Comparison of ENCODE assay signal across 8 mouse cellular contexts in genomic region chr1:38934668-38935067, GRCm38 (mm10). TPM values are rescaled to one million over a fixed set of nuclear protein-coding genes. Genes with fewer than 3 reads are reported as not detected.
DNase-seq lines count a peak whose midpoint lies in the region; ATAC-seq and TF ChIP-seq lines count a peak whose summit lies in the region.

No protein-coding gene starts in this region.

- WGBS in forebrain, embryonic 10.5 days = 35% methylated on average over 5 of the region's 5 CpGs
- WGBS in forebrain, embryonic 12.5 days = 31% methylated on average over 5 of the region's 5 CpGs
- WGBS in lung, adult 2 months = 35% methylated on average over 5 of the region's 5 CpGs

- no peak for TF ChIP-seq POLR2A in lung, adult 2 months (IDR thresholded peaks at IDR 0.05; ENCODE audit: borderline replicate concordance, extremely low read depth, low read depth, low read length)

- DNase-seq in forebrain, embryonic 10.5 days (ENCODE audit: extremely low spot score, low spot score) = peak; percentile 21
- no peak for DNase-seq in lung, adult 2 months
- no peak for DNase-seq in lung, postnatal 25 days (ENCODE audit: low spot score)
- peak; percentile 45 for DNase-seq in brain, adult 2 months (ENCODE audit: low read depth, low spot score)
- peak; percentile 62 for DNase-seq in induced T-regulatory cell, adult 2 months (ENCODE audit: low read depth)
- DNase-seq in thymus, postnatal 36 days = peak; percentile 21 to 23

- no peak overlapping the region for H3K9ac ChIP-seq in forebrain, embryonic 12.5 days

- ATAC-seq in forebrain, embryonic 12.5 days (ENCODE audit: low FRiP score) = no peak
- ATAC-seq in frontal cortex, adult (ENCODE audit: low TSS enrichment) = no peak

- H3K4me1 ChIP-seq in forebrain, embryonic 10.5 days = no peaks in the 10 kb centered on the region
- H3K4me1 ChIP-seq in forebrain, embryonic 12.5 days = no peaks in the 10 kb centered on the region
- no peaks in the 10 kb centered on the region for H3K4me1 ChIP-seq in lung, adult 2 months (ENCODE audit: control insufficient read depth, insufficient read depth, low read length)

- TF ChIP-seq CTCF in lung, adult 2 months (IDR thresholded peaks at IDR 0.05; ENCODE audit: insufficient read depth, low read length) = 0 out of 2 replicates have a peak, but pooled peaks have one; percentile 18

- no peak overlapping the region for H3K4me3 ChIP-seq in forebrain, embryonic 10.5 days
- H3K4me3 ChIP-seq in forebrain, embryonic 12.5 days (replicated peaks) = no peak overlapping the region
- H3K4me3 ChIP-seq in lung, adult 2 months (replicated peaks; ENCODE audit: extremely low read depth, low read depth, low read length) = no peak overlapping the region

- no peaks in the 10 kb centered on the region for H3K9me3 ChIP-seq in forebrain, embryonic 10.5 days
- no peaks in the 10 kb centered on the region for H3K9me3 ChIP-seq in forebrain, embryonic 12.5 days

- H3K27me3 ChIP-seq in forebrain, embryonic 10.5 days (ENCODE audit: poor library complexity, severe bottlenecking) = no peaks in the 10 kb centered on the region
- no peaks in the 10 kb centered on the region for H3K27me3 ChIP-seq in forebrain, embryonic 12.5 days

- H3K4me2 ChIP-seq in forebrain, embryonic 12.5 days = no peak overlapping the region

- no peaks in the 10 kb centered on the region for H3K36me3 ChIP-seq in forebrain, embryonic 10.5 days (replicated peaks)
- no peaks in the 10 kb centered on the region for H3K36me3 ChIP-seq in forebrain, embryonic 12.5 days (replicated peaks)

- no peak overlapping the region for H3K27ac ChIP-seq in forebrain, embryonic 10.5 days
- H3K27ac ChIP-seq in forebrain, embryonic 12.5 days = no peak overlapping the region

RNA-seq across cellular contexts. Expression of gene Nms, which starts 4.3 kb away (rescaled TPM):
- not detected in 2 replicates for polyA plus RNA-seq in forebrain, embryonic 10.5 days (2016; fragmentation: Nextera tagmentation; extraction: Ambion mirVana)
- 0.27 TPM in 1 of 2 replicates, not detected in the other for polyA plus RNA-seq in forebrain, embryonic 12.5 days (2016; fragmentation: Nextera tagmentation; extraction: Ambion mirVana)
- not detected in 2 replicates for polyA plus RNA-seq in lung, adult 2 months (2012; rRNA removed)

RNA-seq across cellular contexts. Expression of gene Chst10, which starts 36.7 kb away (rescaled TPM):
- 11.9 and 12.4 TPM in 2 replicates for polyA plus RNA-seq in forebrain, embryonic 10.5 days (2016; fragmentation: Nextera tagmentation; extraction: Ambion mirVana)
- polyA plus RNA-seq in forebrain, embryonic 12.5 days (2016; fragmentation: Nextera tagmentation; extraction: Ambion mirVana) = 27.8 and 29.4 TPM in 2 replicates
- polyA plus RNA-seq in lung, adult 2 months (2012; rRNA removed) = 0.23 and 0.32 TPM in 2 replicates

RNA-seq across cellular contexts. Expression of gene Pdcl3, which starts 50.7 kb away (rescaled TPM):
- 161 TPM in 2 replicates for polyA plus RNA-seq in forebrain, embryonic 10.5 days (2016; fragmentation: Nextera tagmentation; extraction: Ambion mirVana)
- 174 and 179 TPM in 2 replicates for polyA plus RNA-seq in forebrain, embryonic 12.5 days (2016; fragmentation: Nextera tagmentation; extraction: Ambion mirVana)
- 25.7 and 44.5 TPM in 2 replicates for polyA plus RNA-seq in lung, adult 2 months (2012; rRNA removed)

Comparison
In these comparisons a context has a peak if more than half of its experiments do, and no peak if none do; other contexts are left out.
1. DNase-seq: peak in forebrain, embryonic 10.5 days (single experiment), brain, adult 2 months (single experiment), induced T-regulatory cell, adult 2 months (single experiment) and thymus, postnatal 36 days (2 of 2); none in lung, adult 2 months (single experiment) and lung, postnatal 25 days (single experiment).